Mouse (Mus musculus): ENCODE results near the gene Acvr1. TPM values are rescaled to one million over a fixed set of nuclear protein-coding genes. Genes with fewer than 3 reads are reported as not detected.

The Acvr1 gene
- 12.5 and 12.6 TPM in 2 replicates for polyA plus RNA-seq (2014; fragmentation: Nextera tagmentation; extraction: Ambion mirVana)

GRCm38 (mm10) chr2:58567066-58567810 is at the start of gene Acvr1, which contains the start of gene Upp2:
Gene Acvr1 (minus strand): TSS chr2:58567157.
Gene Upp2 (plus strand): TSS chr2:58567298.
- Histone ChIP-seq H3K27ac (replicated peaks in 1 of 2; ENCODE audit: control insufficient read depth in 1 of 2, insufficient read depth in 1 of 2, low read depth in 2 of 2, low read length in 2 of 2) (peak within 1 kb of the TSS; percentile 93 to 99), H3K27me3 (ENCODE audit: control insufficient read depth, insufficient read depth, low read length) (no peaks in the 10 kb centered on the region), H3K36me3 (ENCODE audit: control insufficient read depth, insufficient read depth, low read length) (no peaks in the 10 kb centered on the region), H3K9me3 (ENCODE audit: control insufficient read depth, low read length) (no peaks in the 10 kb centered on the region), H3K4me1 (ENCODE audit: control insufficient read depth in 2 of 2, insufficient read depth in 2 of 2, low read length in 2 of 2) (peaks cover 25 to 42% of the 10 kb centered on the region in 2 experiments), H3K4me2 (ENCODE audit: low read length) (peak within 1 kb of the TSS; percentile 75), H3K4me3 (ENCODE audit: control insufficient read depth in 1 of 2, insufficient read depth in 1 of 2, low read depth in 1 of 2, low read length in 2 of 2) (peak within 1 kb of the TSS; percentile 90 to 95), H3K9ac (ENCODE audit: low read length) (peak within 1 kb of the TSS; percentile 96)
- WGBS, result under 1% methylated on average over 44 of the region's 80 CpGs
- peak; percentile 89 for ATAC-seq (ENCODE audit: insufficient number of reproducible peaks, insufficient read depth, low FRiP score, low read depth)

- H3K4me3 ChIP-seq (ENCODE audit: control insufficient read depth in 1 of 2, insufficient read depth in 1 of 2, low read depth in 1 of 2, low read length in 2 of 2), result no peak overlapping the region
Measured at GRCm38 (mm10) chr2:58615766-58616165, 48.8 kb upstream of the Acvr1 start.

GRCm38 (mm10) chr2:58614851-58615250 is 47.9 kb upstream of the Acvr1 start:
- no peaks in the 10 kb centered on the region for H3K4me1 ChIP-seq (ENCODE audit: control insufficient read depth in 2 of 2, insufficient read depth in 2 of 2, low read length in 2 of 2)
- WGBS, result 91% methylated on average over 8 of the region's 8 CpGs

More at GRCm38 (mm10) chr2:58615766-58616165, 48.8 kb upstream of the Acvr1 start:
- ATAC-seq (ENCODE audit: insufficient number of reproducible peaks, insufficient read depth, low FRiP score, low read depth), result no peak
- Histone ChIP-seq H3K9me3 (ENCODE audit: control insufficient read depth, low read length) (no peaks in the 10 kb centered on the region), H3K4me1 (ENCODE audit: control insufficient read depth in 2 of 2, insufficient read depth in 2 of 2, low read length in 2 of 2) (no peaks in the 10 kb centered on the region), H3K27me3 (ENCODE audit: control insufficient read depth, insufficient read depth, low read length) (no peaks in the 10 kb centered on the region), H3K36me3 (ENCODE audit: control insufficient read depth, insufficient read depth, low read length) (no peaks in the 10 kb centered on the region), H3K27ac (replicated peaks in 1 of 2; ENCODE audit: control insufficient read depth in 1 of 2, insufficient read depth in 1 of 2, low read depth in 2 of 2, low read length in 2 of 2) (no peak overlapping the region), H3K9ac (ENCODE audit: low read length) (no peak overlapping the region), H3K4me2 (ENCODE audit: low read length) (no peak overlapping the region)
- 84% methylated on average over 5 of the region's 5 CpGs for WGBS

GRCm38 (mm10) chr2:58613720-58614119 is 46.8 kb upstream of the Acvr1 start:
- Histone ChIP-seq H3K4me2 (ENCODE audit: low read length) (no peak overlapping the region), H3K4me3 (ENCODE audit: control insufficient read depth in 1 of 2, insufficient read depth in 1 of 2, low read depth in 1 of 2, low read length in 2 of 2) (no peak overlapping the region), H3K9me3 (ENCODE audit: control insufficient read depth, low read length) (no peaks in the 10 kb centered on the region), H3K4me1 (ENCODE audit: control insufficient read depth in 2 of 2, insufficient read depth in 2 of 2, low read length in 2 of 2) (no peaks in the 10 kb centered on the region), H3K27ac (replicated peaks in 1 of 2; ENCODE audit: control insufficient read depth in 1 of 2, insufficient read depth in 1 of 2, low read depth in 2 of 2, low read length in 2 of 2) (no peak overlapping the region), H3K36me3 (ENCODE audit: control insufficient read depth, insufficient read depth, low read length) (no peaks in the 10 kb centered on the region), H3K27me3 (ENCODE audit: control insufficient read depth, insufficient read depth, low read length) (no peaks in the 10 kb centered on the region), H3K9ac (ENCODE audit: low read length) (no peak overlapping the region)
- no peak for ATAC-seq (ENCODE audit: insufficient number of reproducible peaks, insufficient read depth, low FRiP score, low read depth)
- WGBS, result 80% methylated on average over 3 of the region's 3 CpGs

More at GRCm38 (mm10) chr2:58614851-58615250, 47.9 kb upstream of the Acvr1 start:
- H3K36me3 ChIP-seq (ENCODE audit: control insufficient read depth, insufficient read depth, low read length), result no peaks in the 10 kb centered on the region
- no peak overlapping the region for H3K27ac ChIP-seq (replicated peaks in 1 of 2; ENCODE audit: control insufficient read depth in 1 of 2, insufficient read depth in 1 of 2, low read depth in 2 of 2, low read length in 2 of 2)
- H3K9me3 ChIP-seq (ENCODE audit: control insufficient read depth, low read length), result no peaks in the 10 kb centered on the region
- H3K4me2 ChIP-seq (ENCODE audit: low read length), result no peak overlapping the region
- no peak overlapping the region for H3K4me3 ChIP-seq (ENCODE audit: control insufficient read depth in 1 of 2, insufficient read depth in 1 of 2, low read depth in 1 of 2, low read length in 2 of 2)
- no peaks in the 10 kb centered on the region for H3K27me3 ChIP-seq (ENCODE audit: control insufficient read depth, insufficient read depth, low read length)
- no peak for ATAC-seq (ENCODE audit: insufficient number of reproducible peaks, insufficient read depth, low FRiP score, low read depth)
- H3K9ac ChIP-seq (ENCODE audit: low read length), result no peak overlapping the region

- Histone ChIP-seq H3K9me3 (ENCODE audit: control insufficient read depth, low read length) (no peaks in the 10 kb centered on the region), H3K27ac (replicated peaks in 1 of 2; ENCODE audit: control insufficient read depth in 1 of 2, insufficient read depth in 1 of 2, low read depth in 2 of 2, low read length in 2 of 2) (no peak overlapping the region), H3K4me1 (ENCODE audit: control insufficient read depth in 2 of 2, insufficient read depth in 2 of 2, low read length in 2 of 2) (0 out of 4 replicates have a peak, but pooled peaks cover 0 to 3% of the 10 kb centered on the region in 2 experiments), H3K4me2 (ENCODE audit: low read length) (no peak overlapping the region), H3K27me3 (ENCODE audit: control insufficient read depth, insufficient read depth, low read length) (no peaks in the 10 kb centered on the region), H3K4me3 (ENCODE audit: control insufficient read depth in 1 of 2, insufficient read depth in 1 of 2, low read depth in 1 of 2, low read length in 2 of 2) (no peak overlapping the region), H3K36me3 (ENCODE audit: control insufficient read depth, insufficient read depth, low read length) (no peaks in the 10 kb centered on the region), H3K9ac (ENCODE audit: low read length) (no peak overlapping the region)
- no peak for ATAC-seq (ENCODE audit: insufficient number of reproducible peaks, insufficient read depth, low FRiP score, low read depth)
- 83% methylated on average over 3 of the region's 3 CpGs for WGBS
Measured at GRCm38 (mm10) chr2:58604791-58605190, 37.8 kb upstream of the Acvr1 start.

- ATAC-seq (ENCODE audit: insufficient number of reproducible peaks, insufficient read depth, low FRiP score, low read depth), result no peak
- H3K9ac ChIP-seq (ENCODE audit: low read length), result no peak overlapping the region
- H3K4me2 ChIP-seq (ENCODE audit: low read length), result no peak overlapping the region
- H3K9me3 ChIP-seq (ENCODE audit: control insufficient read depth, low read length), result no peaks in the 10 kb centered on the region
- H3K27ac ChIP-seq (replicated peaks in 1 of 2; ENCODE audit: control insufficient read depth in 1 of 2, insufficient read depth in 1 of 2, low read depth in 2 of 2, low read length in 2 of 2), result no peak overlapping the region
- H3K4me1 ChIP-seq (ENCODE audit: control insufficient read depth in 2 of 2, insufficient read depth in 2 of 2, low read length in 2 of 2), result 0 out of 4 replicates have a peak, but pooled peaks cover 0 to 3% of the 10 kb centered on the region in 2 experiments
- no peak overlapping the region for H3K4me3 ChIP-seq (ENCODE audit: control insufficient read depth in 1 of 2, insufficient read depth in 1 of 2, low read depth in 1 of 2, low read length in 2 of 2)
- H3K36me3 ChIP-seq (ENCODE audit: control insufficient read depth, insufficient read depth, low read length), result no peaks in the 10 kb centered on the region
- no peaks in the 10 kb centered on the region for H3K27me3 ChIP-seq (ENCODE audit: control insufficient read depth, insufficient read depth, low read length)
- whole genome bisulfite sequencing, result 70% methylated on average over 3 of the region's 3 CpGs
Measured at GRCm38 (mm10) chr2:58603379-58603778, 36.4 kb upstream of the Acvr1 start.

GRCm38 (mm10) chr2:58601382-58601781 is 34.4 kb upstream of the Acvr1 start:
- ATAC-seq (ENCODE audit: insufficient number of reproducible peaks, insufficient read depth, low FRiP score, low read depth), result no peak
- Histone ChIP-seq H3K27ac (replicated peaks in 1 of 2; ENCODE audit: control insufficient read depth in 1 of 2, insufficient read depth in 1 of 2, low read depth in 2 of 2, low read length in 2 of 2) (no peak overlapping the region), H3K36me3 (ENCODE audit: control insufficient read depth, insufficient read depth, low read length) (no peaks in the 10 kb centered on the region), H3K4me3 (ENCODE audit: control insufficient read depth in 1 of 2, insufficient read depth in 1 of 2, low read depth in 1 of 2, low read length in 2 of 2) (no peak overlapping the region), H3K9me3 (ENCODE audit: control insufficient read depth, low read length) (no peaks in the 10 kb centered on the region), H3K4me1 (ENCODE audit: control insufficient read depth in 2 of 2, insufficient read depth in 2 of 2, low read length in 2 of 2) (peaks cover 3% of the 10 kb centered on the region in 2 experiments; a peak in 2 of 4 replicates), H3K4me2 (ENCODE audit: low read length) (no peak overlapping the region), H3K9ac (ENCODE audit: low read length) (no peak overlapping the region), H3K27me3 (ENCODE audit: control insufficient read depth, insufficient read depth, low read length) (no peaks in the 10 kb centered on the region)
- WGBS, result 80% methylated on average over 4 of the region's 4 CpGs

All from heart, embryonic 14.5 days (tissue).